Mouse (Mus musculus) midbrain, embryonic 16.5 days (tissue): ENCODE measurements at regions not wholly inside any gene's neighbourhood (a gene's known extent, or its start where the extent isn't known, plus 50 kb on each side); places are given as distances from the start of the nearest gene placed in this dataset.
A peak's percentile ranks its signal among the peaks of the same experiment; 100 is the strongest.

Source experiments
- ATAC-seq: fragments of 200-750 bp; cut with Nextera tagmentation; 2 replicates; pipeline ENCODE4 v1.8.0; 2017; ENCODE audit warnings: moderate TSS enrichment
- H3K27ac ChIP-seq: fragments of 300-500 bp; sonication (generic); 2 replicates; pipeline ENCODE4 v1.5.1; 2014; ENCODE audit warnings: mild to moderate bottlenecking, low read length, mixed read lengths
- H3K27me3 ChIP-seq: fragments of 300-500 bp; sonication (generic); 2 replicates; pipeline ENCODE4 v1.6.1; 2014; ENCODE audit warnings: low read depth, low read length, mixed read lengths; ENCODE audit not compliant: control insufficient read depth, insufficient read depth
- H3K36me3 ChIP-seq: fragments of 300-500 bp; sonication (generic); 2 replicates; pipeline ENCODE4 v1.6.1; 2014; ENCODE audit warnings: mild to moderate bottlenecking, low read length, moderate library complexity, mixed read lengths; ENCODE audit not compliant: control insufficient read depth, insufficient read depth
- H3K4me1 ChIP-seq: fragments of 300-500 bp; sonication (generic); 2 replicates; pipeline ENCODE4 v1.6.1; 2014; ENCODE audit warnings: mild to moderate bottlenecking, low read length, mixed read lengths; ENCODE audit not compliant: control insufficient read depth, insufficient read depth
- H3K4me2 ChIP-seq: fragments of 300-500 bp; sonication (generic); 2 replicates; pipeline ENCODE4 v1.6.1; 2014; ENCODE audit warnings: mild to moderate bottlenecking, low read length, mixed read lengths
- H3K4me3 ChIP-seq: fragments of 300-500 bp; sonication (generic); 2 replicates; pipeline ENCODE4 v1.5.1; 2014; ENCODE audit warnings: low read depth, mild to moderate bottlenecking, low read length, moderate library complexity, mixed read lengths
- H3K9ac ChIP-seq: fragments of 300-500 bp; sonication (generic); 2 replicates; pipeline ENCODE4 v1.6.1; 2014; ENCODE audit warnings: low read depth, low read length, mixed read lengths
- H3K9me3 ChIP-seq: fragments of 300-500 bp; sonication (generic); replicated peaks from 2 replicates; pipeline ENCODE4 v1.6.1; 2014; ENCODE audit warnings: mild to moderate bottlenecking, low read length, mixed read lengths; ENCODE audit not compliant: control insufficient read depth, poor library complexity, severe bottlenecking
- WGBS: fragments of 180-500 bp; shearing (Covaris S2); extraction: QIAGEN DNeasy Blood & Tissue Kit; methylation state at CpG from one replicate; pipeline ENCODE4 v1.1.7; 2014; 5-methylcytosine and 5-hydroxymethylcytosine counted together

- Histone ChIP-seq H3K4me3 (no peak overlapping the region), H3K27ac (no peak overlapping the region), H3K4me1 (no peaks in the 10 kb centered on the region), H3K27me3 (no peaks in the 10 kb centered on the region), H3K36me3 (no peaks in the 10 kb centered on the region), H3K9ac (no peak overlapping the region), H3K9me3 (no peaks in the 10 kb centered on the region), H3K4me2 (no peak overlapping the region)
- ATAC-seq = no peak
- WGBS = 59% methylated on average over 5 of the region's 5 CpGs
Observed at GRCm38 (mm10) chr8:10882381-10882780, 125.9 kb downstream of the Irs2 start.

DNA sequence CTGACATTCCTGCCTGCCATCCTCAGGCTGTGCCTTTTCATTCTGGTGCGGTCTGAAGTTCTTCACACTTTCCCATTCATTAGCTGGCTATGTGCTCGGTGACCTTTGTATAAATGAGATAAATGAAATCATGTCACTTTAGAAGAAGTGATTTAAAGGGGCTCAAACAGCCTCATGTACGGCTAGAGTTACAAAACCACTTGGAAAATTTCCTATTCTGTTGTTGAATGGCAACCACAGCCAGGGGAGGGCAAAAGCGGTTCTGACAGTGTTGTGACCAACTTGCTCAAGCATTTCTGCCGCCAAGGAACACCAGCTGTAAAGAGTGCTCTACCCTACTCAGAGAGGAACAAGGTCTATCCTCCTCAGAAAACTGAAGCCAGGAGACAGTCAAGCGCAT lies 128.4 kb downstream of the Irs2 start:
- no peak for ATAC-seq
- Histone ChIP-seq H3K4me1 (no peaks in the 10 kb centered on the region), H3K9me3 (no peaks in the 10 kb centered on the region), H3K27me3 (no peaks in the 10 kb centered on the region), H3K4me3 (no peak overlapping the region), H3K9ac (no peak overlapping the region), H3K27ac (no peak overlapping the region), H3K4me2 (no peak overlapping the region), H3K36me3 (no peaks in the 10 kb centered on the region)
- 52% methylated on average over 6 of the region's 6 CpGs for WGBS

DNA sequence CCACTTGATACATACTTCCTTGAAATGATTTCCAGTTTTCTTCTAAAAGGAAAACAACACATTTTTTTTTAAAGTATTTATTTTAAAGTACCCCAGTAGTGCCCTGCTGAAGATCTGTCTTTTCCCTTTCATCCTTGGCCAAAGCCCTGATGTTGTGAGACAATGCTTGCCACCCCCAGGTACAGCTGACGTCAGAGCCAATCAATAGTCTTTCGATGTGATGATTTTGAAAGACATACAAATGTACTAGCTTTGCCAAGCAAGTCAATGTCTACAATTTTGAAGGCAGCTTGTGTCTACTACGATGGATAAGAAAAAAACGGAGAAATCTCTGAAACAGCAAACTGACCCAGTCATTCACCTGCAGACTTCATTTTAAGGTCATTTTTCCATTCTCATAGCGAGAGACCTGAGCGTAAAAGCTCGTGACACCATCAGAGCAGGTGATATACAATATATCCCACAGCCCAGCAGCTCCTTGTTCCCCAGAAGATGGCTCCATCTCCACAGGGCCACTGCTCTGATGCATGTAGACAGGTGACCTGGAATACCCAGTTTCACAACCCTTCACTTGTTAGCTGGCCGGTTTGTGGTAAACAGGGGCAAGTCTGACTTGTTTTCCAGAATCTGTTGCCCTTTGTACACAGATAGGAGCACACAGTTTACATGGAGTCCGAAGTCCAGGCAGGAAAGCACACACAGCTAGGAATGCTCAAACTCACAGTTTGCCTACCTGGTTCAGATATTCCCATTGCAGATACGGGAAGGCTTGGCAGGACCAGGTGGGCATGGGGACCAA lies 129.0 kb downstream of the Irs2 start:
- WGBS = 87% methylated on average over 10 of the region's 10 CpGs
- no peak overlapping the region for H3K27ac ChIP-seq
- no peaks in the 10 kb centered on the region for H3K4me1 ChIP-seq
- no peaks in the 10 kb centered on the region for H3K27me3 ChIP-seq
- H3K9me3 ChIP-seq = no peaks in the 10 kb centered on the region
- no peaks in the 10 kb centered on the region for H3K36me3 ChIP-seq
- no peak for ATAC-seq
- H3K9ac ChIP-seq = no peak overlapping the region
- H3K4me2 ChIP-seq = no peak overlapping the region
- H3K4me3 ChIP-seq = no peak overlapping the region

GRCm38 (mm10) chr8:10878371-10878770 lies 129.9 kb downstream of the Irs2 start:
- no peaks in the 10 kb centered on the region for H3K9me3 ChIP-seq
- H3K4me2 ChIP-seq = no peak overlapping the region
- H3K27ac ChIP-seq = no peak overlapping the region
- no peak overlapping the region for H3K9ac ChIP-seq
- H3K4me3 ChIP-seq = no peak overlapping the region
- ATAC-seq = no peak
- H3K27me3 ChIP-seq = no peaks in the 10 kb centered on the region
- no peaks in the 10 kb centered on the region for H3K36me3 ChIP-seq
- WGBS = 90% methylated on average over 4 of the region's 4 CpGs
- no peaks in the 10 kb centered on the region for H3K4me1 ChIP-seq

DNA sequence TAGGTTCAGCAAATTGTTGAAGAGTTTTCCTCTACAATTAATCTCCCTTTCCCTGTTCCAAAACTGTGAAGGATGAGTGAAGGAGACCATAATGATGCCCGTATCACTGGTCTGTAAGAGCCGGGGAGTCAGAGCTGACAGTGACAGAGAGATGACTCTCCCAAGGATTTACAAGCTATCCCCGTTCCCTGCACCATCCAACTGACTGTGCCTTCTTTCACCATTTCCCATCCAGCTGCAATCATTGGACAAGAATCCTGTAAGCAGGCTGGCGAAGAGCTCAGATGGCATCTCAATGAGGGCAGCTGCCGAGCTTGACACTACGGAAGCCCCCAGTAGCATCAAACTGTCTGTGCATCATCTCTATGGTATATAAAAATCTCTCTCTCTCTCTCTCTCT lies 133.1 kb downstream of the Irs2 start:
- Histone ChIP-seq H3K4me1 (0 out of 2 replicates have a peak, but pooled peaks cover 4% of the 10 kb centered on the region), H3K4me3 (no peak overlapping the region), H3K27ac (no peak overlapping the region), H3K9ac (no peak overlapping the region), H3K9me3 (no peaks in the 10 kb centered on the region), H3K36me3 (no peaks in the 10 kb centered on the region), H3K27me3 (no peaks in the 10 kb centered on the region), H3K4me2 (no peak overlapping the region)
- WGBS = 66% methylated on average over 6 of the region's 6 CpGs
- ATAC-seq = no peak

- H3K36me3 ChIP-seq = no peaks in the 10 kb centered on the region
- ATAC-seq = no peak
- 0 out of 2 replicates have a peak, but pooled peaks cover 4% of the 10 kb centered on the region for H3K4me1 ChIP-seq
- no peak overlapping the region for H3K27ac ChIP-seq
- no peaks in the 10 kb centered on the region for H3K9me3 ChIP-seq
- H3K27me3 ChIP-seq = no peaks in the 10 kb centered on the region
- 50% methylated on average over 7 of the region's 7 CpGs for WGBS
- no peak overlapping the region for H3K4me3 ChIP-seq
- no peak overlapping the region for H3K9ac ChIP-seq
- no peak overlapping the region for H3K4me2 ChIP-seq
Observed at GRCm38 (mm10) chr8:10871451-10871850, 136.8 kb downstream of the Irs2 start.

- Histone ChIP-seq H3K27me3 (no peaks in the 10 kb centered on the region), H3K4me3 (no peak overlapping the region), H3K27ac (no peak overlapping the region), H3K9me3 (no peaks in the 10 kb centered on the region), H3K4me1 (peaks cover 4% of the 10 kb centered on the region), H3K4me2 (no peak overlapping the region), H3K9ac (no peak overlapping the region), H3K36me3 (no peaks in the 10 kb centered on the region)
- ATAC-seq = 0 out of 2 replicates have a peak, but pooled peaks have one; percentile 25
- 54% methylated on average over 13 of the region's 13 CpGs for WGBS
Observed at GRCm38 (mm10) chr8:10870423-10871055, 137.7 kb downstream of the Irs2 start.

DNA sequence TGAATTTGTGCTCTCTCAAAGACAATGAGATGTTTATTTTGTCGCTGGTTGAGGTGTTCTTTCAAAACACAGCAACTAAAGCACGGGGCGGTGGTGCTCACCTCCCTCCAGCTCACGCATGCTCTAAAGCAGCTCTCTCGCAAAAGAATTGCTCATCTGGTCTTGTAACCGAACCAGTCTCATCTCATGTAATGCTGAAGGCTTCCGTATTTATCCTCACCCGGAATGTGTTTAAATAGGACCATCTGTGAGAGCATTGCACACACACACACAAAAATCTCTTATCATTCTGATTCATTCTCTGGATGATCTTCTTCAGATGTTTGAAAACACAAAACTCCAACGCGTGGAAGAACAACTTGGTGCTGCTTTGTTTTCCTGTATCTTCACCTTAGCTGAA lies 138.4 kb downstream of the Irs2 start:
- no peak overlapping the region for H3K27ac ChIP-seq
- H3K27me3 ChIP-seq = no peaks in the 10 kb centered on the region
- no peaks in the 10 kb centered on the region for H3K9me3 ChIP-seq
- whole genome bisulfite sequencing = 90% methylated on average over 10 of the region's 10 CpGs
- no peak overlapping the region for H3K4me2 ChIP-seq
- ATAC-seq = no peak
- H3K4me1 ChIP-seq = peaks cover 11% of the 10 kb centered on the region
- no peak overlapping the region for H3K4me3 ChIP-seq
- no peaks in the 10 kb centered on the region for H3K36me3 ChIP-seq
- H3K9ac ChIP-seq = no peak overlapping the region

DNA sequence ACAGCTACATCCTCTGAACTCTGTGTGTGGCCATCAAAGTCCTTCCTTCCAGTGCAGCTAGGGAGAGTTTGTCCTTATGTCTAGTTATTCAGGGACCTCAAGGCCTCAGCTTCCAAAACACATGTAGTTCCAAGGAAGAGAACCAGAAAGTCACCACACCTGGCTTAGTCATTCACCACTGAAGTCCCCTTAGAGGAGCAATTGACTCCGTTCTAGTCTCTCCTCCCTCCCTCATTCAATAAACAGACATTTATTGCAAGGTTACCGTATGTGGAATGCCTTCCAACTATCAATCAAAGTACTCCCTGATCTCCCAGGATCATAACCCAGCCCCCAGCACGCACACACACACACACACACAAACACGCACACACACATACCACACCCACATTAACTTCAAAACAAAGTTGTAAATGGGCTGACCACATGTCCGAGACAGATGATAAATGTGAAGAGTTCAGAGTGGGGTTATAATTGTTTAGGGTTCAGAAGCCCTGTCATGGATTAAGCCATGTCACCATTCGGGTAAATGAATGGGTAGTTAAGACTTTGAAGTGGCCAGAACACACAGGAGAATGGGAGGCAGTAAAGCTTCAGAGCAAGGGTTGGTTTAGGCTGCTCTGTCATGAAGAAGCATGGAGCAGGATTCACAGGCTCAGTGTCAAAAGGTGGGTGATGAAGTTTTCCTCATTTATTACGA lies 141.4 kb downstream of the Irs2 start:
- H3K9me3 ChIP-seq = no peaks in the 10 kb centered on the region
- WGBS = 77% methylated on average over 7 of the region's 7 CpGs

More for the DNA sequence above, 141.4 kb downstream of the Irs2 start:
- ATAC-seq = no peak
- peaks cover 11% of the 10 kb centered on the region for H3K4me1 ChIP-seq
- H3K4me2 ChIP-seq = no peak overlapping the region
- no peaks in the 10 kb centered on the region for H3K27me3 ChIP-seq
- no peak overlapping the region for H3K9ac ChIP-seq
- H3K36me3 ChIP-seq = no peaks in the 10 kb centered on the region
- H3K27ac ChIP-seq = no peak overlapping the region
- no peak overlapping the region for H3K4me3 ChIP-seq
